Mouse (Mus musculus): Measurements from ENCODE around the gene Cux2. TPM values are rescaled to one million over a fixed set of nuclear protein-coding genes. Genes with fewer than 3 reads are reported as not detected.

Cux2 gene
- polyA plus RNA-seq, 1 experiment from 2014 or later = 16.9 TPM

DNA sequence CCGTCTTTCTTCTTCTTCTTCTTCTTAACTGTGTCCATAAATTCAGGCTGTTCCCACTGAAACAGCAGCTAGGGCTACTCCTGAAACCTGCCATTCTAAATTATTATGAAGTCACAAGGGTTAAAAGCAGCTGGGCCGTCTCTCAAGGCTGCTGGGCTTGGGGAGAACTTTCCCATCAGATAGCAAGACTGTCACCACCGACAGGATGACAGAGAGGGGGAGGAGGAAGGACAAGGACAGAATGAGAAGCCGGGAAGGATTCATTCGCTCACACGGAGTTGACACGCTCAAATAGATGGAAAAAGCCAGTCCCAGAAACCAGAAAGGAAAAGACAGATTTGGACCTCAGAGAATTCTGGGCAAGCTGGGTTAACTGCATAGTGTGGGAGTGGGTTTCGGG lies 6.7 kb upstream of the Cux2 start:
- Histone ChIP-seq H3K27ac (no peak overlapping the region), H3K9ac (no peak overlapping the region), H3K4me1 (peaks cover 33% of the 10 kb centered on the region), H3K27me3 (no peaks in the 10 kb centered on the region), H3K4me2 (no peak overlapping the region), H3K9me3 (replicated peaks) (peaks cover 7% of the 10 kb centered on the region; the same call in 1 of the 2 replicates), H3K4me3 (no peak overlapping the region), H3K36me3 (ENCODE audit: poor library complexity, severe bottlenecking) (no peaks in the 10 kb centered on the region)
- 84% methylated on average over 8 of the region's 8 CpGs for WGBS
- no peak for ATAC-seq

- Histone ChIP-seq H3K4me1 (peaks cover 36% of the 10 kb centered on the region), H3K36me3 (ENCODE audit: poor library complexity, severe bottlenecking) (no peaks in the 10 kb centered on the region), H3K27ac (peak overlapping the region; percentile 76), H3K27me3 (no peaks in the 10 kb centered on the region), H3K9ac (peak overlapping the region; percentile 43; the same call in 1 of the 2 replicates), H3K9me3 (replicated peaks) (peaks cover 7% of the 10 kb centered on the region; the same call in 1 of the 2 replicates), H3K4me2 (peak overlapping the region; percentile 49), H3K4me3 (no peak overlapping the region)
- peak; percentile 60 for ATAC-seq
- 43% methylated on average over 13 of the region's 13 CpGs for WGBS
Observed at GRCm38 (mm10) chr5:122054130-122054843, 4.4 kb upstream of the Cux2 start.

GRCm38 (mm10) chr5:122053587-122053986 lies 3.7 kb upstream of the Cux2 start:
- Histone ChIP-seq H3K4me2 (peak overlapping the region; percentile 35), H3K9me3 (replicated peaks) (peaks cover 7% of the 10 kb centered on the region; the same call in 1 of the 2 replicates), H3K4me3 (no peak overlapping the region; the same call in 1 of the 2 replicates), H3K27ac (peak overlapping the region; percentile 76), H3K4me1 (peaks cover 40% of the 10 kb centered on the region), H3K27me3 (no peaks in the 10 kb centered on the region), H3K9ac (peak overlapping the region; percentile 43), H3K36me3 (ENCODE audit: poor library complexity, severe bottlenecking) (no peaks in the 10 kb centered on the region)
- WGBS = 6% methylated on average over 15 of the region's 15 CpGs
- ATAC-seq = no peak

DNA sequence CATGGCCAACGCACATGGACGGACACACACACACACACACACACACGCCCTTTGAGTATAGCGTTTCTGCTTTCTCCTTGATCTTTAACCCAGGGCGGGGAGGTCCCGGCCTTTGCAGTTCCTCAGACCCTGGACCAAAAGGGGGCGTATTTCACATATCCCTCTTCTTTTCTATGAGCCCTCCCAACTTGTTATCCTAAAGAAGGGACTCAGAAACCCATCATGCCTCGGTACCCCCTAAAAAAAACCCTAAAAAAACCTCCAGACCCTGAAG lies 867 bp upstream of the Cux2 start:
- Histone ChIP-seq H3K4me2 (peak overlapping the region; percentile 89), H3K27ac (no peak overlapping the region), H3K9me3 (replicated peaks) (no peaks in the 10 kb centered on the region), H3K36me3 (ENCODE audit: poor library complexity, severe bottlenecking) (no peaks in the 10 kb centered on the region), H3K27me3 (peaks cover 11% of the 10 kb centered on the region), H3K9ac (no peak overlapping the region), H3K4me1 (peaks cover 66% of the 10 kb centered on the region), H3K4me3 (peak overlapping the region; percentile 66)
- ATAC-seq = no peak
- 2% methylated on average over 8 of the region's 8 CpGs for WGBS

- peak overlapping the region; percentile 79 for H3K9ac ChIP-seq
- WGBS = under 1% methylated on average over 24 of the region's 43 CpGs
- H3K27me3 ChIP-seq = peaks cover 11% of the 10 kb centered on the region
- no peaks in the 10 kb centered on the region for H3K36me3 ChIP-seq (ENCODE audit: poor library complexity, severe bottlenecking)
- peak; percentile 30 for ATAC-seq
- H3K4me3 ChIP-seq = peak overlapping the region; percentile 66
- peaks cover 64% of the 10 kb centered on the region for H3K4me1 ChIP-seq
- H3K4me2 ChIP-seq = peak overlapping the region; percentile 89
- peak overlapping the region; percentile 89 for H3K27ac ChIP-seq
- H3K9me3 ChIP-seq (replicated peaks) = no peaks in the 10 kb centered on the region
Observed at GRCm38 (mm10) chr5:122049664-122050016, 262 bp downstream of the Cux2 start.

- ATAC-seq = peak; percentile 23; the same call in 1 of the 2 replicates
- WGBS = under 1% methylated on average over 51 of the region's 52 CpGs
Observed at GRCm38 (mm10) chr5:122048686-122049663, 927 bp downstream of the Cux2 start.

DNA sequence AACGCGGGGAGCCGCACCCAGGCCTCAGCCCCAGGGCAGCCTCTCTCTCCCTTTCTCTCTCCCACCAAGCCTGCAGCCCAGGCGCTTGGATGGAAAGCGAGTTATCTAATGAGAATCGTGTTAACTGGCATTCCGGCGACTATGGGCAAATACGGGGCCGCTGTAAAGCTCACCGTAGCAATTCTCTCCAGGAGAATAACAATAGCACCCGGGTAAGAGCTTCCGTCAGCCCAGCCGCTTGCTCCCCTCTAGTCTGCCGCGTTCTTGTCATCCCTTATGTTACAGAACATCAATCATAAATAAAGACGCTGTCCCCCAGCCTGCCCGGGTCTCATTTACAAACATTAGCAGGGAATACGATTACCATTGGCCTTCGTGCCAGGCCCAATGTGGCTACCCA lies 1.6 kb downstream of the Cux2 start:
- Histone ChIP-seq H3K27me3 (peaks cover 11% of the 10 kb centered on the region), H3K9me3 (replicated peaks) (no peaks in the 10 kb centered on the region), H3K4me2 (peak overlapping the region; percentile 89), H3K9ac (peak overlapping the region; percentile 79), H3K36me3 (ENCODE audit: poor library complexity, severe bottlenecking) (no peaks in the 10 kb centered on the region), H3K27ac (peak overlapping the region; percentile 89), H3K4me1 (peaks cover 50% of the 10 kb centered on the region), H3K4me3 (peak overlapping the region; percentile 66)
- under 1% methylated on average over 20 of the region's 20 CpGs for WGBS
- ATAC-seq = 0 out of 2 replicates have a peak, but pooled peaks have one; percentile 11

More at GRCm38 (mm10) chr5:122048686-122049663, 927 bp downstream of the Cux2 start:
- Histone ChIP-seq H3K4me2 (peak overlapping the region; percentile 89), H3K36me3 (ENCODE audit: poor library complexity, severe bottlenecking) (no peaks in the 10 kb centered on the region), H3K4me3 (peak overlapping the region; percentile 66), H3K9me3 (replicated peaks) (no peaks in the 10 kb centered on the region), H3K27me3 (peaks cover 11% of the 10 kb centered on the region), H3K4me1 (peaks cover 58% of the 10 kb centered on the region), H3K27ac (peak overlapping the region; percentile 89), H3K9ac (peak overlapping the region; percentile 79)

DNA sequence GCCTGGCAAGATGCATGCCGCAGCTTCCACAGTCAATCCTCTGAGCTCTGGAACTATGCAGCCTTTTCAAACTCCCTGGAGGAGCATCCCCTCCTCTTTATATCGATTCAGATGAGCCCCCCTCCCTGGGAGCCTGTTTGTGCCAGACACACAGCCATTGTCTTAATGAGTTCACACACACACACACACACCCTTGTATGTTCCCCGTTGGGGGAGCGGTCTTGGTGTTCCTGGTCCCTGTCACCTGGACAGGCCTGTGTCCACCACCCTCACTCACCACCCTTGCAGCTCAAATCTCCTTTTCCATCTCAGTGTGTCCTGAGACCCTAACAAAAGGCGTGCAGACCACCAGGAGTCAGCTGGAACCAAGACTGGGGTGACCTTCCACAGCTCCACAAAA lies 2.1 kb downstream of the Cux2 start:
- H3K9me3 ChIP-seq (replicated peaks) = no peaks in the 10 kb centered on the region
- H3K4me2 ChIP-seq = peak overlapping the region; percentile 89
- H3K9ac ChIP-seq = peak overlapping the region; percentile 79
- peak overlapping the region; percentile 89 for H3K27ac ChIP-seq
- peaks cover 11% of the 10 kb centered on the region for H3K27me3 ChIP-seq
- peaks cover 49% of the 10 kb centered on the region for H3K4me1 ChIP-seq
- no peak for ATAC-seq
- H3K4me3 ChIP-seq = peak overlapping the region; percentile 66
- 16% methylated on average over 5 of the region's 5 CpGs for WGBS
- H3K36me3 ChIP-seq (ENCODE audit: poor library complexity, severe bottlenecking) = no peaks in the 10 kb centered on the region

DNA sequence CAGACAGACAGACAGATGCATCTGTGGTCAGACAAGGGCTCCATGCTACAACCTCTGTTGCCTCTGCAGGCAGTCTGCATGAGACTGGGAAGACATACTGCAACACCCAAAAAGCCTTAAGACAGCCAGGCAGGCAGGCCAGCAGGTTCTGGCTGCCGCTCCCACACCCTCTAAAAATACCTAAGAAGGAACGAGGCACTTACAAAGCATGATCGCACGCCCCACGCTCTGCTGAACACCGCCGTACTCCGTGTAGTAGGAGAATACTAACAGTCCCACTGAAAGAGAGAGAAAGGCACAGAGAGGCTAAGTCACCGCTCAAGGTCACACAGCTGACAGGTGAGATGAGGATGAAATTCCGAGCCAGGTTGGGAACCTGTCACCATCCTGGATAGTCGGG lies 6.3 kb downstream of the Cux2 start:
- no peak for ATAC-seq
- 82% methylated on average over 11 of the region's 11 CpGs for WGBS
- H3K9me3 ChIP-seq (replicated peaks) = no peaks in the 10 kb centered on the region

DNA sequence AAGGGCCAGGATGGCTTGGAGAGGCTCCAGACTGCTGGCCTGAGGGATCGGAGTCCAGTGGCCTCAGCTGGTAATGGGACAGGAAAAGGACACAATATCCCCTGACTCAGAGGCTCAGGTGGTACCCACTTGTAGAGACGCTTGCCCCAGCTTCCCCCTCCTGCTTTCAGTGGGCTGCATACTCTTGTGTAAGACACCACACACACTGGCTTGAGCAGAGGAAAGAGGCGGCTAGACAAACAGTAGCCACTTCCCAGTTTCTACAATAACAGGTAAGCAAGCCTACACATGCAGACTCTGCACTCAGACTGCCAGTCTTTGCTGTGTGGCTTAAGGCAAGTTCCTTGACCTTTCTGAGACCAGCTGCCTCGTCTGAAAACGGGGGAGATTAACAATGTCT lies 14.6 kb downstream of the Cux2 start:
- 85% methylated on average over 5 of the region's 5 CpGs for WGBS
- Histone ChIP-seq H3K9ac (no peak overlapping the region), H3K27ac (no peak overlapping the region), H3K4me1 (peaks cover 21% of the 10 kb centered on the region), H3K36me3 (ENCODE audit: poor library complexity, severe bottlenecking) (peaks cover 23% of the 10 kb centered on the region), H3K4me3 (no peak overlapping the region), H3K4me2 (no peak overlapping the region), H3K9me3 (replicated peaks) (peaks cover 6% of the 10 kb centered on the region), H3K27me3 (no peaks in the 10 kb centered on the region; the same call in 1 of the 2 replicates)
- ATAC-seq = no peak

More for the DNA sequence above, 6.3 kb downstream of the Cux2 start:
- Histone ChIP-seq H3K9ac (no peak overlapping the region), H3K36me3 (ENCODE audit: poor library complexity, severe bottlenecking) (no peaks in the 10 kb centered on the region), H3K27me3 (peaks cover 11% of the 10 kb centered on the region), H3K4me1 (peaks cover 36% of the 10 kb centered on the region), H3K4me3 (no peak overlapping the region), H3K4me2 (no peak overlapping the region), H3K27ac (no peak overlapping the region)

DNA sequence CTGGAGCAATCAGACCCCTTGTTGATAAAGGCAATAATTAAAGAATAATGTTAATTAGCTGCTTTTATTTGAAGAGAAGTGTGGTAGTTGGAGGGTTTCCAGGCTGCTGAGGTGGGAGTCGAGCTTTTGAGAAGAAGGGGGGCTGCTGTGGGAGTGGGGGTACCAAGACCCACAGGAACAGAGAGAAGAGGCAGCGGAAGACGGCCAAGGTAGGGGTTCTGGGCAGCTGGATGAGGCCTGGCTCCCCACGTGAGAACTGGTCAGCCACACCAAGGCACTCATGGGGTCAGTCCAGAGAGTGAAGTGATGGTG lies 16.8 kb downstream of the Cux2 start:
- ATAC-seq = no peak
- peaks cover 21% of the 10 kb centered on the region for H3K4me1 ChIP-seq
- no peak overlapping the region for H3K4me3 ChIP-seq
- H3K9me3 ChIP-seq (replicated peaks) = peaks cover 6% of the 10 kb centered on the region
- H3K9ac ChIP-seq = no peak overlapping the region
- H3K27ac ChIP-seq = no peak overlapping the region; the same call in 1 of the 2 replicates
- H3K36me3 ChIP-seq (ENCODE audit: poor library complexity, severe bottlenecking) = peaks cover 23% of the 10 kb centered on the region
- H3K4me2 ChIP-seq = no peak overlapping the region
- H3K27me3 ChIP-seq = no peaks in the 10 kb centered on the region; the same call in 1 of the 2 replicates
- 22% methylated on average over 4 of the region's 4 CpGs for WGBS

All from forebrain, embryonic 13.5 days (tissue).